Mouse (Mus musculus) stomach, embryonic 16.5 days (tissue): ENCODE data around the gene Nudt2. TPM values are rescaled to one million over a fixed set of nuclear protein-coding genes. Genes with fewer than 3 reads are reported as not detected.

ENCODE experiments used
- ATAC-seq: fragments of 200-750 bp; cut with Nextera tagmentation; 2 replicates; pipeline ENCODE4 v1.8.0; 2017; ENCODE audit warnings: moderate number of reproducible peaks, moderate TSS enrichment; ENCODE audit not compliant: insufficient read depth, low FRiP score
- H3K27ac ChIP-seq: fragments of 300-500 bp; sonication (generic); 2 replicates; pipeline ENCODE4 v1.5.1; 2014; ENCODE audit warnings: low read length
- H3K27me3 ChIP-seq: fragments of 300-500 bp; sonication (generic); 2 replicates; pipeline ENCODE4 v1.6.1; 2014; ENCODE audit warnings: low read length, control low read depth, mixed read lengths; ENCODE audit not compliant: control insufficient read depth, insufficient read depth
- H3K36me3 ChIP-seq: fragments of 300-500 bp; sonication (generic); 2 replicates; pipeline ENCODE4 v1.6.1; 2014; ENCODE audit warnings: low read length; ENCODE audit not compliant: control insufficient read depth, insufficient read depth
- H3K4me1 ChIP-seq: fragments of 300-500 bp; sonication (generic); 2 replicates; pipeline ENCODE4 v1.6.1; 2014; ENCODE audit warnings: low read length, control low read depth, mixed read lengths; ENCODE audit not compliant: control insufficient read depth, insufficient read depth
- H3K4me2 ChIP-seq: fragments of 300-500 bp; sonication (generic); 2 replicates; pipeline ENCODE4 v1.6.1; 2014; ENCODE audit warnings: low read depth, low read length, mixed read lengths
- H3K4me3 ChIP-seq: fragments of 300-500 bp; sonication (generic); replicated peaks from 2 replicates; pipeline ENCODE4 v1.5.1; 2014; ENCODE audit warnings: mild to moderate bottlenecking, low read length
- H3K9ac ChIP-seq: fragments of 300-500 bp; sonication (generic); 2 replicates; pipeline ENCODE4 v1.6.1; 2014; ENCODE audit warnings: low read length
- H3K9me3 ChIP-seq: fragments of 300-500 bp; sonication (generic); replicated peaks from 2 replicates; pipeline ENCODE4 v1.6.1; 2016; ENCODE audit warnings: low read length, control low read depth; ENCODE audit not compliant: control insufficient read depth
- WGBS: fragments of 180-500 bp; shearing (Covaris S2); extraction: QIAGEN DNeasy Blood & Tissue Kit; methylation state at CpG from one replicate; pipeline ENCODE4 v1.1.7; 2014; 5-methylcytosine and 5-hydroxymethylcytosine counted together
- polyA plus RNA-seq: library from polyadenylated mRNA; unstranded; fragments of >200 nt; fragmentation: Nextera tagmentation; extraction: Ambion mirVana; gene quantifications from 2 replicates; pipeline ENCODE4 v1.2.1, GENCODE M21; 2015

Gene Nudt2
- polyA plus RNA-seq, 1 experiment from 2014 or later, result 49.5 TPM

- no peak overlapping the region for H3K27ac ChIP-seq
- no peaks in the 10 kb centered on the region for H3K36me3 ChIP-seq
- no peaks in the 10 kb centered on the region; the same call in none of the 2 replicates for H3K27me3 ChIP-seq
- ATAC-seq, result no peak
- H3K9me3 ChIP-seq, result no peaks in the 10 kb centered on the region
- 40% methylated on average over 5 of the region's 5 CpGs for whole genome bisulfite sequencing
- H3K4me2 ChIP-seq, result no peak overlapping the region
- H3K9ac ChIP-seq, result no peak overlapping the region
- no peaks in the 10 kb centered on the region for H3K4me1 ChIP-seq
- H3K4me3 ChIP-seq, result no peak overlapping the region
Measured at GRCm38 (mm10) chr4:41522788-41523187, 57.8 kb downstream of the Nudt2 start.

- Histone ChIP-seq H3K4me1 (no peaks in the 10 kb centered on the region; the same call in 1 of the 2 replicates), H3K27ac (no peak overlapping the region), H3K4me2 (no peak overlapping the region), H3K27me3 (no peaks in the 10 kb centered on the region; the same call in none of the 2 replicates), H3K9me3 (no peaks in the 10 kb centered on the region), H3K36me3 (no peaks in the 10 kb centered on the region), H3K9ac (no peak overlapping the region), H3K4me3 (no peak overlapping the region)
- no peak for ATAC-seq
- 75% methylated on average over 7 of the region's 7 CpGs for WGBS
Measured at GRCm38 (mm10) chr4:41523839-41524238, 58.9 kb downstream of the Nudt2 start.

- Histone ChIP-seq H3K4me2 (no peak overlapping the region), H3K27ac (no peak overlapping the region), H3K4me3 (no peak overlapping the region), H3K4me1 (no peaks in the 10 kb centered on the region; the same call in 1 of the 2 replicates), H3K36me3 (no peaks in the 10 kb centered on the region), H3K9ac (no peak overlapping the region), H3K27me3 (no peaks in the 10 kb centered on the region; the same call in none of the 2 replicates), H3K9me3 (no peaks in the 10 kb centered on the region)
- no peak for ATAC-seq
- 65% methylated on average over 9 of the region's 9 CpGs for WGBS
Measured at GRCm38 (mm10) chr4:41524829-41525228, 59.9 kb downstream of the Nudt2 start.

- H3K9me3 ChIP-seq, result no peaks in the 10 kb centered on the region
- no peak overlapping the region for H3K4me3 ChIP-seq
- WGBS, result 64% methylated on average over 7 of the region's 7 CpGs
- H3K27ac ChIP-seq, result no peak overlapping the region
- no peak overlapping the region for H3K4me2 ChIP-seq
- no peaks in the 10 kb centered on the region for H3K36me3 ChIP-seq
- no peak overlapping the region for H3K9ac ChIP-seq
- H3K27me3 ChIP-seq, result no peaks in the 10 kb centered on the region; the same call in 1 of the 2 replicates
- ATAC-seq, result no peak
- H3K4me1 ChIP-seq, result no peaks in the 10 kb centered on the region; the same call in 1 of the 2 replicates
Measured at GRCm38 (mm10) chr4:41526553-41526952, 61.6 kb downstream of the Nudt2 start.

- ATAC-seq, result no peak
- Histone ChIP-seq H3K4me3 (no peak overlapping the region), H3K27me3 (no peaks in the 10 kb centered on the region; the same call in 1 of the 2 replicates), H3K9ac (no peak overlapping the region), H3K9me3 (no peaks in the 10 kb centered on the region), H3K4me1 (no peaks in the 10 kb centered on the region; the same call in 1 of the 2 replicates), H3K36me3 (no peaks in the 10 kb centered on the region), H3K27ac (no peak overlapping the region), H3K4me2 (no peak overlapping the region)
- WGBS, result 50% methylated on average over 13 of the region's 13 CpGs
Measured at GRCm38 (mm10) chr4:41527076-41527475, 62.1 kb downstream of the Nudt2 start.

- Histone ChIP-seq H3K27ac (no peak overlapping the region), H3K4me2 (no peak overlapping the region), H3K9ac (no peak overlapping the region), H3K36me3 (no peaks in the 10 kb centered on the region), H3K9me3 (no peaks in the 10 kb centered on the region), H3K4me1 (no peaks in the 10 kb centered on the region; the same call in 1 of the 2 replicates), H3K4me3 (no peak overlapping the region), H3K27me3 (no peaks in the 10 kb centered on the region; the same call in 1 of the 2 replicates)
- 27% methylated on average over 8 of the region's 8 CpGs for WGBS
- no peak for ATAC-seq
Measured at GRCm38 (mm10) chr4:41527996-41528395, 63.0 kb downstream of the Nudt2 start.

Other genes with a start within 250 kb of the Nudt2 start
- gene Ubap2, start 190.0 kb upstream of the Nudt2 start, polyA plus RNA-seq, result 51.9 and 55.2 TPM in 2 replicates
- gene Dcaf12, start 150.3 kb upstream of the Nudt2 start, polyA plus RNA-seq, result 62.9 and 65.0 TPM in 2 replicates
- gene Ubap1, start 116.2 kb upstream of the Nudt2 start, polyA plus RNA-seq, result 49.5 and 53.0 TPM in 2 replicates
- 4.8 and 6.0 TPM in 2 replicates for gene Kif24, start 264 bp upstream of the Nudt2 start, polyA plus RNA-seq
- 7.9 and 9.6 TPM in 2 replicates for gene AI464131, start 37.9 kb downstream of the Nudt2 start, polyA plus RNA-seq
- gene 1110017D15Rik, start 52.2 kb downstream of the Nudt2 start, polyA plus RNA-seq, result 0.65 and 0.87 TPM in 2 replicates
- 2.9 and 3.0 TPM in 2 replicates for gene Fam219a, start 104.4 kb downstream of the Nudt2 start, polyA plus RNA-seq
- 4.7 and 5.1 TPM in 2 replicates for gene Dnaic1, start 104.6 kb downstream of the Nudt2 start, polyA plus RNA-seq
- 22.8 and 23.0 TPM in 2 replicates for gene Enho, start 175.2 kb downstream of the Nudt2 start, polyA plus RNA-seq
- gene Cntfr, start 231.9 kb downstream of the Nudt2 start, polyA plus RNA-seq, result 10.1 and 10.5 TPM in 2 replicates
- gene Il11ra1, start 234.8 kb downstream of the Nudt2 start, polyA plus RNA-seq, result 143 and 152 TPM in 2 replicates
- 54.3 and 58.6 TPM in 2 replicates for gene Rpp25l, start 248.4 kb downstream of the Nudt2 start, polyA plus RNA-seq